Mouse (Mus musculus) monocyte, adult 59 days (primary cell): ENCODE results near the gene Usp17ld. TPM values are rescaled to one million over a fixed set of nuclear protein-coding genes. Genes with fewer than 3 reads are reported as not detected.

Experiments used
- total RNA-seq, 2 experiments: library from RNA; stranded (reverse); gene quantifications; one replicate each; pipeline ENCODE4 v1.2.4; 2023

Usp17ld gene
- not detected for total RNA-seq

DNA sequence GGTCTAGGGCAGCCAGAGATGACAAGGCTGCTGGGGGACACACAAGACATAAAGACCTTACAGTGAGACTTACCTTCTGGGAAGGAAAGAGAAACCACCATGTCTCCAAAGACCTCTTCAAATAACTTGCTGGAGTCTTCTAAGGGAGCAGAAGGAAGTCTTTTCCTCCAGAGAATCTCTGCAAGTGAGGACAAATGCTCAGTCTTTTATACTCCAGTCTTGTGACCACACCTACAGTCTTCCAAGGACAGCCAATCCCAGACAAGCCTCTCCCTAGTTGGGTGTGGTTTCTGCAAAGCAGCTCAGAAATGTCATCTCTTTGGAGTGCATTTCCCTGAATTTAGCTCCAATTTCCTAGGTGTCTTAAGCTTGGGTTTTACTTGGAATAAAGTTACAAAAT is at the start of gene Usp17ld:
Usp17ld (minus strand) TSS at position 101 of the 400 bp plus-strand sequence.

DNA sequence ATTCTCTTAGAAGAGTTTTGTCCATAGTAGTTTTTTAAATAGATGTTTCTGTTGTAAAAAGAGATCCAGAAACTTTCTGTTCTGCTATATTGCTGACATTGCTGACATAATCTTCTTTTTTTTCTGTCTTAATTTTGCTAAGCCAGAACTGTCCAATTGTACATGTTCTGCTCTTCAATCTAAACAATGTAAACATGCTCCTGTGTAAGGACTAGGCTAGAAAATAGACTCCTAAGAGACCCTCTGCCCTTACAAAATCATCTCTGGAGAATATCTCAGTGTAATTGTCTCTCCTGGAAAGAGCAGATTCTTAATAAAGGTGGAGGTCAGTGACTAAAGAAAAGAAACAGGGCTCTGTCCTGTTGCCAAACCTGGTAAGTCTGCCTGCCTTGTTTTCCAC is 35.6 kb downstream of the Usp17ld start, which contains the start of gene Olfr594:
Olfr594 (plus strand) TSS at position 301 of the 400 bp plus-strand sequence.

DNA sequence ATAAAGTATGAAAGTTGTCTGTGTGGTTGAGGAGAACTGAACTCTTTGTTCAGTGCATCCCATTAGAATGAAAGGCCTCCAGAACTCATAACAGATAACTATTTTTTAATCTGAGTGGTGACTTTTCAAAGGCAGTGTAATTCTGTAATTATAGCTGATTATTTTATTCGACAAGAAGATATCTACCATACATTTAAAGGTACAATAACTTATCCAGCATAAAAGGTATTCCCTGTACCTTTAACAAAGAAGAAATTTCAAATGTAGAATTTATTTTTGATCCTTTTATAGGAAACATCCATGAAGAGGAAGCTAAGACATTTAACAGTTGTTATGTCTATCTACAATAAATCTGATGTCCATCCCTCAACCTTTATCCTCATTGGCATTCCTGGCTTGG is 40.7 kb downstream of the Usp17ld start, which contains the start of gene Olfr593:
Olfr593 (plus strand) TSS at position 301 of the 400 bp plus-strand sequence.

Other genes starting within 250 kb of the Usp17ld start
- gene Olfr582, start 214.5 kb downstream of the Usp17ld start, total RNA-seq, result not detected
- not detected for gene Olfr583, start 201.2 kb downstream of the Usp17ld start, total RNA-seq
- not detected for gene Olfr584, start 170.6 kb downstream of the Usp17ld start, total RNA-seq
- not detected for gene Olfr585, start 154.8 kb downstream of the Usp17ld start, total RNA-seq
- not detected for gene Olfr586, start 126.9 kb downstream of the Usp17ld start, total RNA-seq
- not detected for gene Olfr588-ps1, start 111.6 kb downstream of the Usp17ld start, total RNA-seq
- not detected for gene Olfr589, start 96.1 kb downstream of the Usp17ld start, total RNA-seq
- gene Olfr591, start 74.2 kb downstream of the Usp17ld start, total RNA-seq, result not detected
- not detected for gene Olfr592, start 67.7 kb downstream of the Usp17ld start, total RNA-seq
- gene Olfr593, start 40.6 kb downstream of the Usp17ld start, total RNA-seq, result not detected
- not detected for gene Olfr594, start 35.5 kb downstream of the Usp17ld start, total RNA-seq
- gene Olfr596, start 53.1 kb upstream of the Usp17ld start, total RNA-seq, result not detected
- not detected for gene Olfr597, start 63.8 kb upstream of the Usp17ld start, total RNA-seq
- not detected for gene Olfr598, start 71.1 kb upstream of the Usp17ld start, total RNA-seq
- not detected for gene Olfr599, start 83.4 kb upstream of the Usp17ld start, total RNA-seq
- not detected for gene Olfr600, start 97.2 kb upstream of the Usp17ld start, total RNA-seq
- gene Olfr601, start 110.2 kb upstream of the Usp17ld start, total RNA-seq, result not detected
- not detected for gene Olfr603, start 133.7 kb upstream of the Usp17ld start, total RNA-seq
- gene Usp17lc, start 162.6 kb upstream of the Usp17ld start, total RNA-seq, result not detected
- gene Olfr605, start 192.9 kb upstream of the Usp17ld start, total RNA-seq, result not detected
- gene Olfr606, start 196.5 kb upstream of the Usp17ld start, total RNA-seq, result not detected
- gene Olfr607, start 211.6 kb upstream of the Usp17ld start, total RNA-seq, result not detected
- gene Olfr608, start 217.4 kb upstream of the Usp17ld start, total RNA-seq, result not detected
- gene Olfr609, start 245.6 kb upstream of the Usp17ld start, total RNA-seq, result not detected